Mouse (Mus musculus): ENCODE results near the gene Ccl17.
"Not testable (repeated sequence)": the region's sequence is repeated elsewhere in the genome, so short reads cannot be mapped to it uniquely, and the experiment has no call there.

Ccl17 gene

GRCm38 (mm10) chr8:94826210-94826609, 16.0 kb downstream of the Ccl17 start:
- DNase-seq (ENCODE audit: low spot score) = no peak

GRCm38 (mm10) chr8:94828284-94828683, 18.0 kb downstream of the Ccl17 start:
- DNase-seq (ENCODE audit: low spot score) = no peak

GRCm38 (mm10) chr8:94833901-94834405, 23.7 kb downstream of the Ccl17 start:
- not testable (repeated sequence) for DNase-seq (ENCODE audit: low spot score)

GRCm38 (mm10) chr8:94835751-94836150, 25.5 kb downstream of the Ccl17 start:
- DNase-seq (ENCODE audit: low spot score) = not testable (repeated sequence)

GRCm38 (mm10) chr8:94836456-94837240, 26.4 kb downstream of the Ccl17 start:
- DNase-seq (ENCODE audit: low spot score) = no peak

GRCm38 (mm10) chr8:94837662-94838574, 27.7 kb downstream of the Ccl17 start, which contains the start of the genes Coq9 and Ciapin1:
Gene Coq9 (plus strand): TSS chr8:94838321.
Gene Ciapin1 (minus strand): TSS chr8:94838358.
- peak; percentile 96 for DNase-seq (ENCODE audit: low spot score)

- no peak for DNase-seq (ENCODE audit: low spot score)
These were observed 28.3 kb downstream of the Ccl17 start for GRCm38 (mm10) chr8:94838600-94838999.

- DNase-seq (ENCODE audit: low spot score) = no peak
These were observed 30.9 kb downstream of the Ccl17 start for GRCm38 (mm10) chr8:94841183-94841582.

- DNase-seq (ENCODE audit: low spot score) = no peak
These were observed 39.8 kb downstream of the Ccl17 start for GRCm38 (mm10) chr8:94850049-94850448.

- DNase-seq (ENCODE audit: low spot score) = not testable (repeated sequence)
These were observed 44.5 kb downstream of the Ccl17 start for GRCm38 (mm10) chr8:94854761-94855160.

- no peak for DNase-seq (ENCODE audit: low spot score)
These were observed 46.7 kb downstream of the Ccl17 start for GRCm38 (mm10) chr8:94857011-94857345.

GRCm38 (mm10) chr8:94857346-94858173, 47.3 kb downstream of the Ccl17 start, which contains the start of gene Polr2c:
Gene Polr2c (plus strand): TSS chr8:94857450.
- peak; percentile 88 for DNase-seq (ENCODE audit: low spot score)

GRCm38 (mm10) chr8:94861352-94861910, 51.2 kb downstream of the Ccl17 start:
- DNase-seq (ENCODE audit: low spot score) = no peak
